Mouse (Mus musculus) left cerebral cortex, postnatal 14 days (tissue): Measurements from ENCODE around the gene Clcn1. TPM values are rescaled to one million over a fixed set of nuclear protein-coding genes. Genes with fewer than 3 reads are reported as not detected.

Source experiments
- DNase-seq, 2 experiments: peaks; one replicate each; pipeline ENCODE4 v3.0.0; 2021 to 2022; ENCODE audit warnings: low spot score in 2 of 2, mixed read lengths in 1 of 2
- intact Hi-C: fragments of 180-260 bp; cut with DNase I; formaldehyde crosslinking; loops from one replicate; pipeline ENCODE4 v1.15.1; 2025
- total RNA-seq, 2 experiments: library from RNA; stranded (reverse); gene quantifications; 2 replicates each; pipeline ENCODE4 v1.2.3; 2021

Clcn1 gene
- total RNA-seq, 2 experiments from 2014 or later, result 3.2 to 4.4 TPM

DNA sequence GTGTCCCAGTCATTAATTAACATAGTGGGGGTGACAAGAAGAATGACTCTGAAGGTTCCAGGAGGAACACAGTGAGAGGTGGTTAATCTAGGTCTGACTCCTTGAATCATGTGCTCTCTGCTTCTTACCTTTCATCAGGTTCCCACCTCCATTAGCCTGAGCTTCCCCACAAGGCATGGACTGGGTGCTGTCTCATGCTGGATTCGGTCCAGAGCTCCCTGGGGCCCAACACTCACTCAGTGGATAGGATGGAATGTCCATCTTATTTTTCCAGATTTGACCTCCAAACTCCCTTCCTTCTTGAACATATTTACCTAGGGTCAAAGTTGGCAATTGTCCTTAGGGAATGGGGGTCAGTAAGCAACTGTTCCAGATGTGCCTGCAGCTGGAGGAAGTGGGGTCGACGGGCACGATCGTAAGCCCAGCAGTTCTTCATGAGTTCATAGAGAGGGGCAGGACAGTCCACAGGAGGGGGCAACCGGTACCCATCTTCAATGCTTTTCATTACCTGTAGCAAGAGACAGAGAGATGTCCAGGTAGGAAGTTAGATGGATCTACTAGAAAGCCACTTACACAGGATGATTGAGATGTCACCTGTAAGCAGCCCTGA, 73.9 kb downstream of the Clcn1 start:
- DNase-seq, result no peak
- intact Hi-C loops, result no loop called here

DNA sequence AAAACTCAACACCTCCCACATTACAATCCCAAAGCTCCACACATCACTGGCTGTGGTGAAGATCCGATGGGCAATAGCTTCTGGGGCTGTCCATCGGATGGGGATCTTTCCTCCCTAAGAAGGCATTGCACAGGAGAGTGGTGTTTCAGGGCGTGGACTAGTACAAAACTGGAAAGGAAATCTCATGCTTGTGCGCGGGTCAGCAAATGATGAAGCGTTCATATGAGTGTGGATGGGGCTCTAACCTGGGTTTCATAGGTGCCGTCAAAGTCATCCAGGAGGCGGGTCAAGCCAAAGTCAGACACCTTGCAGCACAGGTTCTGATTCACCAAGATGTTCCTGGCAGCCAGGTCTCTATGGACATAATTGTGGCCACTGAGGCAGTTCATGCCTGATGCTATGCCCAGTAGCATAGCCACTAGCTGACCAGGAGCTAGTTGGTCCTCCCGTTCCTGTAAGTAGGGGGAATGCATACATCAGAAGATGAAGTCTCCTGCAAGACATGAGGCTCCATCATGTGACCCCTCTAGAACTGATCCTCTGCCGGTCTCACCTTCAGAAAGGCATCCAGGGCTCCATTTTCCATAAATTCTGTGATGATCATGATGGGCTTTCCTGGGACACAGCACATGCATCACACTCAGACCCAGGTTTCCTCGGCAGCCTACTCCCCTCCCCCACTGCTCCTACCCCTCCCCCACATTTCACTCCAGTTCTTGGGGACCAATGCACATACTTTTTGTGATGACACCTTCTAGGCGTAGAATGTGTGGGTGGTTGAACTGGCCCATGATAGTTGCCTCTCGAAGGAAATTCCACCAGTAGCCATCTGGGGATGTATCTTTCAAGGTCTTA, 74.8 kb downstream of the Clcn1 start:
- DNase-seq, result no peak

DNA sequence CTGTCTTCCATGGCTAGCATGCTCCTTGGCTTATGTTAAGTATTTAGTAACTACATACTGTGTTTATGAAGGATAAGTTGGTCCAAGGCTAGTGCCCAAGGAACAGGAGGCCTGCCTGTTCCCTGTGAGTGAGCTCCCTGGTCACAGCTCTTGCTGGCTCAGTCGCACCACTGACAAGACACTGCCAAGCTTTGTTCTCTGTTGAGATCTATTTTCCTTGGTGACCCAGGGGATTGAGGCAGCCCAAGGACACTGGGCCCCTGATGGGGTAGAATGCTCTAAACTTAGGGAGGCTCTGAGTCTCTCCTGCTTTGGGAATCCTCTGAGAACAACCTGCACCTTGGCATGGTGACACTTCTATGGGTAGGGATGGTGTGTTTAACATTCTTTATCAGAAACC, 75.6 kb downstream of the Clcn1 start:
- intact Hi-C loops, result no loop called here
- no peak for DNase-seq

More for the DNA sequence above, 74.8 kb downstream of the Clcn1 start:
- intact Hi-C loops, result no loop called here

DNA sequence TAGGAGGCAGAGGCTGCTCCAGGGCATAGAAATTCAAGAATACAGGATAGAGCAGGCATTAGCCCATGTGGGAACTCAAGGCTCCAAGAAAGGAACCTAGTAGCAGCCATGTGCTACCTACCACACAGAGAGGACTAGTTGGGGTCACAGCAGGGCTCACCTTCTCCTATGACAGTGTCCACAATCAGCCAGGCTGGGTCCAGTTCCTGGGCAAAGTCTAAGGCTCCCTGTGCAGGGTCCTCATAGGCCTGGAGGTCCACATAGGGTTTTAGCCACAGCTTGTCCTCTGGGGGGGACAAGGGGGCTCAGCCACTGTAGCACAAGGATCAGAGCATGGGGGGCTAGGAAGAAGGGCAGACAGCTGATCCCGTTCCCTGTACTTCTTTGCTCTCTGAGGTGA, 76.0 kb downstream of the Clcn1 start:
- intact Hi-C loops, result no loop called here

DNA sequence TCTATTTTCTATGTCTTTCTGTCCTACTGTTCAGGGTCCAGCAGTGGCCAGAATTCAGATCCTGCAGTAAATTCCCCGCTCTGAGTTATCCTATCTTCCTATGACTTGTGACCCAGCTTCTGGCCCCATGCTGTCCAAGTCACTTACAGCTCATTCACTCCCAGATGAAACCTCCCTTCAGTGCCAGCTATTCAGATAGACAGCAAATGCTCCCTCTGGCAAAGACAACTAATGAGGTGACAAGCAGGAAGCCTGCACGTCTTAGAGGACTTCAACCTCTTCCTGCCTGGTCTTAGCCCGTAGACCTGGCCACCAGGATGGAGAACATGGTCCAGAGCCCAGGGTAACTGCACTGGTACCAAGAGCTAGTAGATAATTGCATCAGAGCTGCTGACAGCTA, 76.5 kb downstream of the Clcn1 start:
- intact Hi-C loops, result no loop called here
- DNase-seq, result no peak

More for the DNA sequence above, 76.0 kb downstream of the Clcn1 start:
- no peak for DNase-seq

DNA sequence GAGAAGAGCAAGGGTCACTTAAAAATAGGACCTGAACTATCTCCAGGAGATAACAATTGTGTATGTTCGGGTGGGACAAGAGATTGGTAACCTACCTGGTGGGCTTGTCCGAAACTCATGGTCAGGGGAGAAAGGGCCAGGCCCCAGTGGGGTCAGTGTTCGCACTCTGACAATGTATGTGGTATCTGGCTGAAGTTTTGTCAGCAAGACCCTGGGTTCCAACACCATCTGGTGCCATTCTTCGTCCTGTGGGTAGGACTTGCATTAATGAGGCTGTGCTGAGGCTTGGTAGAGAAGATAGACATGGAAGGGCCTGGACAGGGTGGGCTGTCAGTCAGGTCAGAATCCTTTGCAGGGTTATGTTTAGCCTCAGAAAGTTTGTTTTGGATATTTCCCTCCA, 77.6 kb downstream of the Clcn1 start:
- intact Hi-C loops, result no loop called here
- no peak for DNase-seq

DNA sequence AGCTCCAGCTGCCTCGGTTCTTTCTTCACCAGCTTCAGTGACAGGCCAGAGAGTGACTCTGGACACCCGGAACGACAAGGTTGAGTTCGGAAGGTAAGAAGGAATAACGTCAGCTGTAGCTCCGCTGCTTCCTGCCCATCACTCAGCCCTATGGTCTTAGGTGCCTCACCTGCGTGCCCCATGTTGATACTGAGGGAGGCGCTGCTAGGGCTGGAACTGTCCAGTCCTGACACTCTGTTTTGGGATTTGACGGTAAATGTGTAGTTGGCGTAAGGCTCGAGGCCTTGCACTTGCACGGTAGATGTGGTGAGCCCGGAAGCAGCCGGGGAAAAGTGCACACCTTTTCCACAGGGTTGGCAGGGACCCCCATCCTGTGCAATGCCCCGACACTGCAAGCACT, 78.1 kb downstream of the Clcn1 start:
- intact Hi-C loops, result no loop called here

DNA sequence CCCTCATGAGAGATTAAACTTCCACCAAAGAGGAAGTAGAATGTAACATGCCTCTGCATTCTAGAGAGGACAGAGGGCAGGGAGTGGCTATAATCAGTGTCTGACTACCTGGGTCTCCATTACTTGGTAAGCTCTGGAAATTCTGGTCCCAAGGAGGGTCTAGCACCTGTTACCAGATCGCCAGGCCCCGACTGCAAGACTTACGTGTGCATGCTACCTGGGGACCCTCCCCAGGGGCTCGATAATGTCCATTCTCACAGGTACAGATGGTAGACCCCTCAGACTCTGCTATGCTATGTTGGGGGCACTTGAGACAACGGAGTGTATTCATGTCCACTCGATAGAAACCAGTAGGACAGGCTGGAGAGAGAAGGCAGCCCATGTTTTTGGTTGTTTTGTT, 78.7 kb downstream of the Clcn1 start:
- no peak for DNase-seq

More for the DNA sequence above, 78.1 kb downstream of the Clcn1 start:
- DNase-seq, result no peak

More for the DNA sequence above, 78.7 kb downstream of the Clcn1 start:
- intact Hi-C loops, result no loop called here

Other genes starting within 250 kb of the Clcn1 start
- not detected for gene Sva, start 248.3 kb upstream of the Clcn1 start, total RNA-seq
- gene Tas2r139, start 145.7 kb upstream of the Clcn1 start, total RNA-seq, result not detected
- gene Tas2r144, start 71.4 kb upstream of the Clcn1 start, total RNA-seq, result not detected
- 1 to 10 TPM; 7.1 to 7.6 TPM for gene Gstk1, start 40.8 kb upstream of the Clcn1 start, total RNA-seq
- not detected for gene Tmem139, start 24.7 kb upstream of the Clcn1 start, total RNA-seq
- gene Casp2, start 21.7 kb upstream of the Clcn1 start, total RNA-seq, result 10 to 100 TPM; 20.6 to 22.3 TPM
- 100 to 1,000 TPM; 118 to 121 TPM for gene Fam131b, start 38.0 kb downstream of the Clcn1 start, total RNA-seq
- 10 to 100 TPM; 51.8 to 60.0 TPM for gene Zyx, start 62.9 kb downstream of the Clcn1 start, total RNA-seq
- gene Epha1, start 86.6 kb downstream of the Clcn1 start, total RNA-seq, result under 1 TPM; 0.22 to 0.34 TPM
- not detected for gene Tas2r143, start 113.6 kb downstream of the Clcn1 start, total RNA-seq
- not detected for gene Tas2r135, start 118.7 kb downstream of the Clcn1 start, total RNA-seq
- gene Tas2r126, start 147.8 kb downstream of the Clcn1 start, total RNA-seq, result not detected
- gene Olfr458, start 178.5 kb downstream of the Clcn1 start, total RNA-seq, result not detected
- not detected for gene Olfr457, start 189.7 kb downstream of the Clcn1 start, total RNA-seq
- gene Olfr456, start 200.5 kb downstream of the Clcn1 start, total RNA-seq, result not detected